Mouse (Mus musculus) testis, adult 2 months (tissue): ENCODE measurements around the gene Shkbp1.

ENCODE experiments used
- CTCF ChIP-seq: fragments of 200-500 bp; IDR thresholded peaks from 2 replicates; pipeline ENCODE4 v1.5.1; 2012; ENCODE audit warnings: low read depth, mild to moderate bottlenecking, inconsistent platforms, low read length, moderate library complexity; ENCODE audit not compliant: control insufficient read depth, insufficient read depth, insufficient replicate concordance
- POLR2A ChIP-seq: fragments of 200-500 bp; IDR thresholded peaks from 2 replicates; pipeline ENCODE4 v1.6.1; 2012; ENCODE audit warnings: low read depth, mild to moderate bottlenecking, inconsistent platforms, low read length, moderate library complexity; ENCODE audit not compliant: control insufficient read depth

GRCm38 (mm10) chr7:27326101-27326880, 29.5 kb downstream of the Shkbp1 start:
- no peak for TF ChIP-seq POLR2A
- no peak for TF ChIP-seq CTCF
